In genomic region chr13:62558189-62559110, GRCm38 (mm10) we compare ENCODE assay signal across 7 mouse cellular contexts. TPM values are rescaled to one million over a fixed set of nuclear protein-coding genes. Genes with fewer than 3 reads are reported as not detected.
A peak's percentile ranks its signal among the peaks of the same experiment; 100 is the strongest.
DNase-seq lines count a peak whose midpoint lies in the region; ATAC-seq lines count a peak whose summit lies in the region.
"Not testable (repeated sequence)": the region's sequence is repeated elsewhere in the genome, so short reads cannot be mapped to it uniquely, and the experiment has no call there.

Zfp935 (minus strand) TSS chr13:62558511.

- H3K4me3 ChIP-seq in embryonic facial prominence, embryonic 14.5 days (ENCODE audit: low read depth, low read length), result peak within 1 kb of the TSS; percentile 40
- H3K4me3 ChIP-seq in limb, embryonic 12.5 days (replicated peaks), result peak within 1 kb of the TSS; percentile 48
- H3K4me3 ChIP-seq in midbrain, embryonic 14.5 days (replicated peaks; ENCODE audit: low read depth, low read length), result peak within 1 kb of the TSS; percentile 36

- H3K27me3 ChIP-seq in embryonic facial prominence, embryonic 14.5 days (replicated peaks; ENCODE audit: control insufficient read depth, insufficient read depth, low read length); limb, embryonic 12.5 days; midbrain, embryonic 14.5 days (ENCODE audit: control insufficient read depth, insufficient read depth, low read length): not testable (repeated sequence)

- 2% methylated on average over 23 of the region's 27 CpGs for WGBS in embryonic facial prominence, embryonic 14.5 days
- 4% methylated on average over 27 of the region's 27 CpGs for WGBS in limb, embryonic 12.5 days
- 5% methylated on average over 25 of the region's 27 CpGs for WGBS in midbrain, embryonic 14.5 days

- H3K36me3 ChIP-seq in embryonic facial prominence, embryonic 14.5 days (ENCODE audit: control insufficient read depth, insufficient read depth, low read length), result peaks cover 11% of the 10 kb centered on the region; the same call in 1 of the 2 replicates
- H3K36me3 ChIP-seq in limb, embryonic 12.5 days, result peaks cover 23% of the 10 kb centered on the region
- H3K36me3 ChIP-seq in midbrain, embryonic 14.5 days (ENCODE audit: control insufficient read depth, insufficient read depth, low read length), result not testable (repeated sequence)

- ATAC-seq in embryonic facial prominence, embryonic 14.5 days (ENCODE audit: low read depth), result 0 out of 2 replicates have a peak, but pooled peaks have one; percentile 57
- not testable (repeated sequence) for ATAC-seq in limb, embryonic 12.5 days (ENCODE audit: insufficient number of reproducible peaks, insufficient read depth, low FRiP score, low TSS enrichment, low read depth); midbrain, embryonic 14.5 days (ENCODE audit: low FRiP score, low TSS enrichment)

- H3K27ac ChIP-seq in embryonic facial prominence, embryonic 14.5 days (replicated peaks; ENCODE audit: low read depth, low read length); limb, embryonic 12.5 days; midbrain, embryonic 14.5 days (replicated peaks; ENCODE audit: low read depth, low read length): not testable (repeated sequence)

- peak within 1 kb of the TSS; percentile 58 for H3K9ac ChIP-seq in embryonic facial prominence, embryonic 14.5 days (ENCODE audit: low read depth, low read length)
- H3K9ac ChIP-seq in limb, embryonic 12.5 days (replicated peaks), result peak within 1 kb of the TSS; percentile 60
- peak within 1 kb of the TSS; percentile 42; the same call in 1 of the 2 replicates for H3K9ac ChIP-seq in midbrain, embryonic 14.5 days (replicated peaks; ENCODE audit: low read length)

- H3K9me3 ChIP-seq in embryonic facial prominence, embryonic 14.5 days (ENCODE audit: control insufficient read depth, low read length), result peaks cover 18% of the 10 kb centered on the region
- peaks cover 22% of the 10 kb centered on the region for H3K9me3 ChIP-seq in limb, embryonic 12.5 days
- peaks cover 15% of the 10 kb centered on the region; the same call in 1 of the 2 replicates for H3K9me3 ChIP-seq in midbrain, embryonic 14.5 days (ENCODE audit: control insufficient read depth, low read length)

- not testable (repeated sequence) for H3K4me1 ChIP-seq in embryonic facial prominence, embryonic 14.5 days (ENCODE audit: control insufficient read depth, insufficient read depth, low read length); limb, embryonic 12.5 days (replicated peaks); midbrain, embryonic 14.5 days (ENCODE audit: control insufficient read depth, insufficient read depth, low read length)

- peak within 1 kb of the TSS; percentile 40 for H3K4me2 ChIP-seq in embryonic facial prominence, embryonic 14.5 days (ENCODE audit: low read depth, low read length)
- H3K4me2 ChIP-seq in limb, embryonic 12.5 days, result peak within 1 kb of the TSS; percentile 39
- H3K4me2 ChIP-seq in midbrain, embryonic 14.5 days (ENCODE audit: low read length), result peak within 1 kb of the TSS; percentile 40

- DNase-seq in adrenal gland, postnatal 36 days, result peak; percentile 69 to 70
- DNase-seq in embryonic facial prominence, embryonic 14.5 days (ENCODE audit: low spot score), result peak; percentile 0
- DNase-seq in heart, adult 8-10 months (ENCODE audit: low spot score), result peak; percentile 85
- DNase-seq in kidney, adult 8-10 months, result peak; percentile 81 to 82
- DNase-seq in midbrain, embryonic 14.5 days, result peak; percentile 28
- peak; percentile 65 to 69 for DNase-seq in spleen, postnatal 10 days (ENCODE audit: low spot score in 2 of 2)

RNA-seq across cellular contexts. Expression of gene Zfp935, which starts in this region (rescaled TPM):
- not detected for total RNA-seq in adrenal gland, postnatal 36 days (2021)
- polyA plus RNA-seq in embryonic facial prominence, embryonic 14.5 days (2014; fragmentation: Nextera tagmentation; extraction: Ambion mirVana), result not detected in 2 replicates
- total RNA-seq in heart, adult 8-10 months (2022), result under 1 TPM in 1 of 4 experiments, not detected in 3; 0.66 TPM
- not detected in 2 replicates for polyA plus RNA-seq in limb, embryonic 12.5 days (2016; fragmentation: Nextera tagmentation; extraction: Ambion mirVana)
- polyA plus RNA-seq in midbrain, embryonic 14.5 days (2014; fragmentation: Nextera tagmentation; extraction: Ambion mirVana), result 1.2 TPM in 1 of 2 replicates, not detected in the other

Comparison
In these comparisons a context has a peak if more than half of its experiments do, and no peak if none do; other contexts are left out.
1. Peak in DNase-seq in adrenal gland, postnatal 36 days; RNA of the gene not detected or under 1 TPM.
2. Peak in DNase-seq, ATAC-seq, H3K4me3 ChIP-seq, H3K9ac ChIP-seq and H3K4me2 ChIP-seq in embryonic facial prominence, embryonic 14.5 days; RNA of the gene not detected or under 1 TPM.
3. Peak in DNase-seq in heart, adult 8-10 months; RNA of the gene not detected or under 1 TPM.
4. DNase-seq: peak in every context shown above with its lines; median percentile 85 in heart, adult 8-10 months; 82 in kidney, adult 8-10 months; 70 in adrenal gland, postnatal 36 days; 67 in spleen, postnatal 10 days; 28 in midbrain, embryonic 14.5 days; 0 in embryonic facial prominence, embryonic 14.5 days.